Mouse (Mus musculus): ENCODE measurements around the gene Gm28230.

Gene Gm28230

DNA sequence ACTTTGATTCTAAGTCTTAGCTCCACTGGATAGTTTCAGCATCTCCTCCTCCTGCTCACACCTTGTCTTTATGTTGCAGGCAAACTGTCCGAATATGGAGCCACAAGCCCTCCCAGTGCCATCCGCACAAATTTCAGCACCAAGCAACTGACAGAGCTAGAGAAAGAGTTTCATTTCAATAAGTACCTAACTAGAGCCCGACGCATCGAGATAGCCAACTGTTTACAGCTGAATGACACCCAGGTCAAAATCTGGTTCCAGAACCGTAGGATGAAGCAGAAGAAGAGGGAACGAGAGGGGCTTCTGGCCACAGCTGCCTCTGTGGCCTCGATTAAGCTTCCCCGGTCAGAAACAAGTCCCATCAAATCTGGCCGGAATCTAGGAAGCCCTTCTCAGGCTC is 37.4 kb downstream of the Gm28230 start:
- DNase-seq (ENCODE audit: low spot score), result no peak

DNA sequence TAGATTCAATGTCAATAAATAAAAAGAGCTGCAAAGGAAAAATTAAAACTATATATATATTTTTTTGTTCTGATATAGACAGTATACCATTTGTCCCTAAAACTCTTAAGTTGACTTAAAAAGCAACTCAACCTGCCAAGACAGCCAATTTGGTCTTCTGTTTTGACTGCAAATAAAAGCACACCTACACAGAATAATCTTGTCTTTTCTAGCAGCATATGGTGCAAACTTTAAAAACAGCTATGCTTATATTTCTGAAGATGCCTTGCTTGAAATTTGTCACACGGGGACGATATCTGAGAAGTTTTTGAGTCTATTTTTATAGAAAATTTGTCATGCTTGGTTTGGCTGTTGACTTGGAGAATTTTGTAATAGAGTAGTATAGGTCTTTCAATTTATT is 47.8 kb downstream of the Gm28230 start:
- DNase-seq (ENCODE audit: low spot score), result no peak

DNA sequence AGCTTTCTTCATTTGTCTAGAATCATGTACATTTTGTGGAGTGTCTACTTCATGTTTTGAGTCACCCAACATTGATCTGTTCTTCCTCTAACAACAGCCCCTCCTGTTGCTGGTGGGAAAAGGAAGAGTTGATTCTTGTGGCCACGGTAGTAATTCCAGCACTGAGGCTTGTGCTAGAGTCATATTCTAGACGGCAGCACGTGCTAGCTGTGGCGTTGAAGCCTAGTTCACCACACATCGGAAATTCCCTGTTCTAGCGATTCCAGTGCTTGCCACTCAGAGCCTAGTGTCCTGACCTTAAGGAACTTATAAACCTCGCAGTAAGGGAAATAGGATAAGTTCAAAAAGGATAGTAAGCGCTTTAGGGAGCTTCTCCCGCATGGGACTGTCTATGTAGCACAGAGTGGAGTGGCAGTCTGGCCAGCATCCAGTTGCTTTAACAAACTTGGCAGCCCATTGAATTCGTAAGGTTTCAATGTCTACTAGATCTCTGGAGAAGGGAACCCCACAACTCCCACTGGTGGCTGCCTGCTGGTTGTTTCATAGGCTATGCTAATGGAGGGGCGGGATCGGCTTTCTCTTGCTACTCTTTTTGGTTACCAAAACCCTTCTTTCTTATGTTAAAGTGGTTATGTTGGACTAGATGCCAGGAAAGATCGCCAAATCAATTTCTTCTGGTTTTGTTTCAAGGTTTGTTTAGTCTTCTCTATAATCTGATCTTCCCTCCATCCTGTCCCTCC is 51.2 kb downstream of the Gm28230 start:
- no peak for DNase-seq (ENCODE audit: low spot score)

DNA sequence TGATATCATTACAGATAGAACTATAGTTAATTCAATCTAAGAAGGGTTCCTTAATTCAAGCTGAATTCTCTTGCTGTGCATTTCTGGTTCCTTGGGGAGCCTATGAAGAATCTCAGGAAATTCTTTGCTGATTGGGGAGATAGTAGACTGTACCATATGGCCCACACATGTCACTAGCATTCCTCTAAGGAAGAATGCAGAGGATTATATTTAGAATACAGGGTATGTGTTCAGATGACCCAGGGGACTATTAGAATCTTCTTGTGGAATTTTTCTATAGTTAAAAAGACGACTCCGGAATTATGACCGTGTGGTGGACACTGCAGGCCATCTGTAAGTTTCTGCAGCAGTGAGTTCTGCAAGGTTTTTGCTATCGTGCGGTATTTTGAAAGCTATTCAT is 54.9 kb downstream of the Gm28230 start:
- DNase-seq (ENCODE audit: low spot score), result no peak

DNA sequence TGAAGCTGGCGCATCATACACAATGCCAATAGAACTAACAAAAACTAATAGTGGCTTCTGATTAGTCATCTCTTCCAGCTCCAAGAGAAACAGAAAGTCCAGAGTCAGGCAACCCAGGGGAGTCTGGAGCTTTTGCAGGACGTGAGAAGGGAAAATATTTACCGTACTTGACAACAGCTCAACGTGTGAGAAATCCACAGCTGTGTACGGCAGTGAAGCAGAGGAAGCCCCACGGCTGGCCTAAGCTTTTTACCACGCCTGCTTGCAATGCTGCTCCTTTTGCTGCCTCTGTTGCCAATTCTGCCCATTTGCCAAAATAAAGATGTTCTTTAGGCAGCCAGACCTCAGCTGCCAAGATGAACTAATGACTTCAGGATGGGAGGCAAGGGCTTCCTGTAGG is 69.0 kb downstream of the Gm28230 start:
- DNase-seq (ENCODE audit: low spot score), result no peak
